Mouse (Mus musculus): ENCODE measurements around the gene Cacng7. TPM values are rescaled to one million over a fixed set of nuclear protein-coding genes. Genes with fewer than 3 reads are reported as not detected.
"Not testable (repeated sequence)": the region's sequence is repeated elsewhere in the genome, so short reads cannot be mapped to it uniquely, and the experiment has no call there.

The Cacng7 gene
- polyA plus RNA-seq, 1 experiment, result 11.8 TPM

- DNase-seq (ENCODE audit: low spot score), result no peak
Observed at GRCm38 (mm10) chr7:3389444-3390412, 57.0 kb downstream of the Cacng7 start.

- no peak for DNase-seq (ENCODE audit: low spot score)
Observed at GRCm38 (mm10) chr7:3390413-3391080, 57.8 kb downstream of the Cacng7 start, which contains the start of gene Cacng8. Gene Cacng8, plus strand, starts transcription at chr7:3390683.

DNA sequence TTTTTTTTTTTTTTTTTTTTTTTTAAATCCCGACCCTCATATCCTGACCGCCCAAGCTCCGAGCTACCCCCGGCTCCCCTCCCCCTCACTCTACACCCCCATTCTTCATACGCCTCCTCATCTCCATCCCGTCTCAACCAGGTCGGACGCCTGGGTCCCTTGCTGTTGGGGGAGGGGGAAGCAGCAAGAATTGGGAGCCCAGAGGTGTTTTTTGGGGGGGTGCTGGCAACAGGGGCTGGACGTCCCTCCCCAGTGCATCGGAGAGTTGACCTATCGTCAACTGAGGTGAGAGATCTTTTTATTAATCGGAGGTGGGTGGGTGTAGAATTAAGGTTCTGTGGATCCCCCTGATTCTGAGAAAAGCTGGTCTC lies 58.3 kb downstream of the Cacng7 start:
- no peak for DNase-seq (ENCODE audit: low spot score)

- no peak for DNase-seq (ENCODE audit: low spot score)
Observed at GRCm38 (mm10) chr7:3391809-3392208, 59.1 kb downstream of the Cacng7 start.

- no peak for DNase-seq (ENCODE audit: low spot score)
Observed at GRCm38 (mm10) chr7:3397355-3397754, 64.6 kb downstream of the Cacng7 start.

DNA sequence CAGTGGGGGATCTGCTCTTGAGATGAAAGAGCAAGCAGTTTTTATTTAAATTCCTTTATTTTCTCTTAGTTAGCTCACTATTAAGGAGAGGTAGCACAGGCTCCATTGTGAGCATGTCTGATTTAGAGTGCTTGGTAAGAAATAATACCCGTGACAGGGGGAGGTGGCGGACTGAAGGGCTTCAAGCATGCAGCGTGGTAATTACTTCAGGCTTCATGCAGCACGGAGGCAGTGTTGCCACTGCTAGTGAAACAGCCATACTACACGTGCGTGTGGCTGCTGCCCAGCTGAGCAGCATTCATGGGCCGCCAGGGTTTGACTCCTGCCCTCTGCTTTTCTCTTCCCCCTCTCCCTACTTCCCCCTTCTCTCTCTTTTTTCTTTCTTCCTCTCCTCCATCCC lies 65.0 kb downstream of the Cacng7 start:
- no peak for DNase-seq (ENCODE audit: low spot score)

DNA sequence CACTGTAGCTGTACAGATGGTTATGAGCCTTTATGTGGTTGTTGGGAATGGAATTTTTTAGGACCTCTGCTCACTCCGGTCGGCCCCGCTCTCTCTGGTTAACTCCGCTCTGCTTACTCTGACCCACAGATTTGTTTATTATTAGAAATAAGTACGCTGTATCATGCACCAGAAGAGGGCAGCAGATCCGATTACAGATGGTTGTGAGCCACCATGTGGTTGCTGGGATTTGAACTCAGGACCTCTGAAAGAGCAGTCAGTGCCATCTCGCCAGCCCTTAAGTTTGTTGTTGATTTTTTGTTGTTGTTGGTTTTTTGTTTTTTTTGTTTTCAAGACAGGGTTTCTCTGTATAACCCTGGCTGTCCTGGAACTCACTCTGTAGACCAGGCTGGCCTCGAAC lies 65.6 kb downstream of the Cacng7 start:
- DNase-seq (ENCODE audit: low spot score), result not testable (repeated sequence)

DNA sequence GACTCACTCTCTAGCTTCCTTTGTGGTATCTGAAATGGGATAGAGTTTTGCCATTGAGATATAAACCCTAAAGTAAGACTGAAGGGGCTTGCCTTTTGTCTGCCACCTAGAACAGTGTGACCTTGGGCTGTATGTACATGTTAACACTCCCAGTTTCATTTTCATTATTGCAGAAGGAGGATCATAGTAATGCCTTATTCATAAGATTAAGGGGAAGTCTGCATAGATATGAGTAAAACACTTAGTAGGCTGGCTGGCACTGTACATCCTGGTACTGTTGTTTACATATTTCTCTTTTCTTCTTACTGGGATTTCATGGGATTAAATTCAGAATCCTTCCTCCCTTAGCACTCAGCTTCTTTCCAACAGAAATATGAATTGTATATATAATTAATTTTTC lies 67.2 kb downstream of the Cacng7 start:
- no peak for DNase-seq (ENCODE audit: low spot score)

- DNase-seq (ENCODE audit: low spot score), result no peak
Observed at GRCm38 (mm10) chr7:3409729-3410520, 77.2 kb downstream of the Cacng7 start.

- no peak for DNase-seq (ENCODE audit: low spot score)
Observed at GRCm38 (mm10) chr7:3411160-3411941, 78.6 kb downstream of the Cacng7 start.

- no peak for DNase-seq (ENCODE audit: low spot score)
Observed at GRCm38 (mm10) chr7:3412036-3412435, 79.3 kb downstream of the Cacng7 start.

GRCm38 (mm10) chr7:3414888-3415287 lies 82.1 kb downstream of the Cacng7 start:
- DNase-seq (ENCODE audit: low spot score), result peak; percentile 27

DNA sequence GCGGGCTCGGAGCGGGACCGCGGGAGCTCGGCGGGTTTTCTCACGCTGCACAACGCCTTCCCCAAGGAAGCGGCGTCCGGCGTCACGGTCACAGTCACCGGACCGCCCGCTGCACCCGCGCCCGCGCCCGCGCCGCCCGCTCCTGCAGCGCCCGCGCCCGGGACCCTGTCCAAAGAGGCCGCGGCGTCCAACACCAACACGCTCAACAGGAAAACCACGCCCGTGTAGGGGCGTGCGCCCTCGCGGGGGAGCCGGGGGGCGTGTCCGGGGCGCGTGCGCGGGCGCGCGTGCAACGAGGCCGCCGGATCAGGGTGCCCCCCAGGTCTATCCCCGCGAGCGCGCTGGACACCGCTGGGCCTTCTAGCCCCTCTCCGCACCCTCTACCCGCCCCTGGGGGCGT lies 82.6 kb downstream of the Cacng7 start:
- no peak for DNase-seq (ENCODE audit: low spot score)

Other genes starting within 250 kb of the Cacng7 start
- gene AU018091, start 163.8 kb upstream of the Cacng7 start, polyA plus RNA-seq (2012; rRNA removed), result 0.01 and 0.03 TPM in 2 replicates
- gene Nlrp12, start 83.2 kb upstream of the Cacng7 start, polyA plus RNA-seq (2012; rRNA removed), result 0.04 TPM in 1 of 2 replicates, not detected in the other
- 303 and 327 TPM in 2 replicates for gene Myadm, start 43.9 kb upstream of the Cacng7 start, polyA plus RNA-seq (2012; rRNA removed)
- gene Prkcg, start 43.8 kb upstream of the Cacng7 start, polyA plus RNA-seq (2012; rRNA removed), result 1.6 and 2.4 TPM in 2 replicates
- 0.15 TPM in 1 of 2 replicates, not detected in the other for gene Cacng8, start 57.7 kb downstream of the Cacng7 start, polyA plus RNA-seq (2012; rRNA removed)
- gene Cacng6, start 91.2 kb downstream of the Cacng7 start, polyA plus RNA-seq (2012; rRNA removed), result not detected in 2 replicates
- 0.07 and 0.10 TPM in 2 replicates for gene Tarm1, start 169.7 kb downstream of the Cacng7 start, polyA plus RNA-seq (2012; rRNA removed)